Mouse (Mus musculus): ENCODE measurements around the gene Hoxc6.

DNA sequence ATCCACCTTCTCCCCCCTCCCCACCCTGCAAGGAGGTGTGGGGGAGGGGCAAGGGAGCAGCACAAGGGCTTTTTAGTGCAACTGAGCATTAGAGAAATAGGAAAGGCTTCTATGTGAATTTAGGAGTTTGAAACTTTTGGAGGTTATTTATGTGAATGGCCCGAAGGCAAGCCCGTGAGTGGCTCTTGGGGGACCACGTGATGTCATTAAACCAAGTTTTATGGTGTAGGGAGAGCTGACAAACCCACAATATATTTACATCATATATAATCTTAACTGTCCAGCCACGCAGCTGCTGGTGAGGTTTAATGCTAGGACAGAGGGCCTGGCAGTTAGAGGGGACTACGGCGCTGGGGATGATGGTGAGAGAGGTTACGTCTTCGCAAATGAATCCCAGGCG lies 20.6 kb downstream of the Hoxc6 start, which contains the start of gene Hoxc4:
- TF ChIP-seq CTCF (IDR thresholded peaks at IDR 0.05; ENCODE audit: low read depth) (no peak), EP300 (IDR thresholded peaks at IDR 0.05; ENCODE audit: low read depth) (no peak)
